Mouse (Mus musculus) small intestine, adult 2 months (tissue): Measurements from ENCODE around the gene Grm2. TPM values are rescaled to one million over a fixed set of nuclear protein-coding genes. Genes with fewer than 3 reads are reported as not detected.

ENCODE experiments used
- H3K27ac ChIP-seq: fragments of 200-500 bp; 2 replicates; pipeline ENCODE4 v1.5.1; 2012; ENCODE audit warnings: low read depth, low read length, control low read depth, inconsistent platforms; ENCODE audit not compliant: insufficient read depth
- H3K27me3 ChIP-seq: fragments of 200-500 bp; 2 replicates; pipeline ENCODE4 v1.6.1; 2012; ENCODE audit warnings: mild to moderate bottlenecking, moderate library complexity, low read length, inconsistent platforms; ENCODE audit not compliant: control insufficient read depth, insufficient read depth
- H3K36me3 ChIP-seq: fragments of 200-500 bp; 2 replicates; pipeline ENCODE4 v1.6.1; 2012; ENCODE audit warnings: mild to moderate bottlenecking, low read length, control low read depth, inconsistent platforms; ENCODE audit not compliant: control insufficient read depth, insufficient read depth
- H3K4me1 ChIP-seq: fragments of 200-500 bp; 2 replicates; pipeline ENCODE4 v1.6.1; 2012; ENCODE audit warnings: low read length, inconsistent platforms, mixed read lengths; ENCODE audit not compliant: control insufficient read depth, insufficient read depth, insufficient read length
- H3K4me3 ChIP-seq: fragments of 200-500 bp; 2 replicates; pipeline ENCODE4 v1.5.1; 2012; ENCODE audit warnings: low read depth, mild to moderate bottlenecking, control low read depth, inconsistent platforms, low read length, moderate library complexity
- CTCF ChIP-seq: fragments of 200-500 bp; IDR thresholded peaks from 2 replicates; pipeline ENCODE4 v1.5.1; 2012; ENCODE audit warnings: low read depth, mild to moderate bottlenecking, control low read depth, inconsistent platforms, low read length, moderate library complexity, mixed read lengths; ENCODE audit not compliant: insufficient replicate concordance, insufficient read length; ENCODE audit errors: extremely low read depth
- POLR2A ChIP-seq: fragments of 200-500 bp; IDR thresholded peaks from 2 replicates; pipeline ENCODE4 v1.6.1; 2012; ENCODE audit warnings: low read depth, mild to moderate bottlenecking, control low read depth, inconsistent platforms, low read length, moderate library complexity
- WGBS: fragments of 180-500 bp; shearing (Covaris S2); methylation state at CpG from one replicate; pipeline ENCODE4 v1.1.7; 2018; 5-methylcytosine and 5-hydroxymethylcytosine counted together
- polyA plus RNA-seq: library from polyadenylated mRNA; depleted of rRNA; stranded (reverse); fragments of >200 nt; gene quantifications from 2 replicates; pipeline ENCODE4 v1.2.3, GENCODE M21; 2012

The Grm2 gene
- polyA plus RNA-seq, 1 experiment: 0.14 TPM

DNA sequence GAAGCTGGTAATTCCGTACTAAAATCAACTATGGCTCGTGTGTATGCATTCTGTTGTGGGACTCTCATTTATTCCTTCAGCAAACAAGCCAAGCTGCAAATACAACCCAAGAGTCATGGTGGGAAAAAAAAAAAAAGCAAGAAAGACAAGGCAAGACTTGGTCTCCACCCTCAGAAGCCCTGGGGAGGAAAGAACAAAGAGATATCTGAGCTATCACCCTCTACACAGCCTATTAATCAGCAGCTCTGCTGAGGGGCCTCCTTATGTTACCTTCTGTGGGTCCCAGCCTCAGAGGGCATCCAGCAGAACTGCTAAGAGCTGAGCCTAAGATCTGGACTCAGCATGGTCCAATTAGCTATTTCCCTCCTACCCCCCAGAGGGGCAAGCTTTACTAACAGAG is 18.0 kb upstream of the Grm2 start:
- no peak for TF ChIP-seq POLR2A
- TF ChIP-seq CTCF: no peak
- no peaks in the 10 kb centered on the region for H3K27me3 ChIP-seq
- H3K4me3 ChIP-seq: no peak overlapping the region
- H3K4me1 ChIP-seq: no peaks in the 10 kb centered on the region
- H3K27ac ChIP-seq: no peak overlapping the region
- H3K36me3 ChIP-seq: peaks cover 24% of the 10 kb centered on the region; the same call in 1 of the 2 replicates
- WGBS: 90% methylated on average over 2 of the region's 2 CpGs

DNA sequence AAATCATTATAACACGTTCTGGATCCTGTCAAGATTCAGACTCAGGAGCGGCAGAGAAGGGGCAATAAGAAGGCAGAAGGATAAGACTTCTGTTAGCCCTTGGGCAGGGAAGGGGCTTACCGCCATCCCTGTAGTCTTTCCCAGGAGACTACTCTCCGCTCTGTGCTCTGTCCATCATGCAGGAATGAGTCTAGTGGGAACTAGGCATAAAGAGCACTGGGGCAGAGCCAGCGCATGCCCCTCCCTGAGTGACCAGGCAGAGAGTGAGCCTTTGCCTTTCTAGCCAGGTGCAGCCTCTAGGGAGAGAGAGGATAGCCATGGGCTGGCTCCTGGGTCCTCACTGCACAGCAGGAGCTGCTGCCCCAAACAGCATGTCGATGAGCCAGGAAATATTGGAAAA is 9.0 kb upstream of the Grm2 start:
- Histone ChIP-seq H3K27me3 (no peaks in the 10 kb centered on the region), H3K4me1 (no peaks in the 10 kb centered on the region), H3K36me3 (peaks cover 38% of the 10 kb centered on the region), H3K4me3 (no peak overlapping the region), H3K27ac (no peak overlapping the region)
- no peak for TF ChIP-seq POLR2A
- no peak for TF ChIP-seq CTCF
- WGBS: 91% methylated on average over 6 of the region's 6 CpGs

DNA sequence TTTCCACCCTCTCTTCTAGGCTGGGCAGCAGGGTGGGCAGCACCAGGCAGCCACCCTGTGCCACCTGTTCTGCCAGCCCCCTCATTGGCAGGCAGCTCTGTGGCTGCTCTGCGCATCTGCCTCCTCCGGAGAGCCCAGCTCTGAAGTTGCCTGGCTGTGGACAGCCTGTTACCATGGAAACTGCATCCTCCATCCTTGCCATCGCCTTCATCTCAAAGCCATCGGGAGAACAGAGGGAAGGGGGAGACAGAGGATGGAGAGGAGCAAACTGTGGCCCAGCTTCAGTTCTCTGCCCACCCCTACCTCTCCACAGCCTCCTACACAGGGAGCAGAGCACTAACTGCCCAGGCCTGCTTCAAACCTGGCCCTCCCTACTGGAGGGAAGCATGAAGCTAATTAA is 8.6 kb upstream of the Grm2 start:
- Histone ChIP-seq H3K4me3 (no peak overlapping the region), H3K27ac (no peak overlapping the region), H3K4me1 (no peaks in the 10 kb centered on the region), H3K36me3 (peaks cover 41% of the 10 kb centered on the region), H3K27me3 (no peaks in the 10 kb centered on the region)
- 85% methylated on average over 4 of the region's 4 CpGs for WGBS
- no peak for TF ChIP-seq CTCF
- no peak for TF ChIP-seq POLR2A

DNA sequence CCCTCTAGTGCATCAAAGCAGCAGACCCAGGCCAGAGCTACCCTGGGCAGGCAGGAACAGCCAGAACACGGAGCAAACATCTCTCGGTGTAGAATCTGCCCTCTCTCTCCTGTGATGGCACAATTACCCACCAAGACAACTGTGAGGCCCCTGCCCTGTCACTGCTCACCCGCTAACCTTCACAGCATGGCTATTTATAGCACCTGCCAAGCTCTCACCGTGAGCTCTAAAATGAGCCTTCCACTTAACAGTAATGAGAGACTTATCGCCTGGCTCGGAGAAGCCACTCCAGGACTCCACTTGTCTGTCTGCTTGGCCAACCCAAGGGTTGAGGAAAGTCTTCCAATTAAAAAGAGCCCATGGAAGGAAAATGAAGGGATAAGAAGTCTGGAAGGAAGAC is 7.3 kb upstream of the Grm2 start:
- Histone ChIP-seq H3K27me3 (no peaks in the 10 kb centered on the region), H3K4me3 (no peak overlapping the region), H3K27ac (no peak overlapping the region), H3K36me3 (peaks cover 43% of the 10 kb centered on the region), H3K4me1 (no peaks in the 10 kb centered on the region)
- TF ChIP-seq POLR2A (no peak), CTCF (no peak)
- WGBS: 82% methylated on average over 6 of the region's 6 CpGs

DNA sequence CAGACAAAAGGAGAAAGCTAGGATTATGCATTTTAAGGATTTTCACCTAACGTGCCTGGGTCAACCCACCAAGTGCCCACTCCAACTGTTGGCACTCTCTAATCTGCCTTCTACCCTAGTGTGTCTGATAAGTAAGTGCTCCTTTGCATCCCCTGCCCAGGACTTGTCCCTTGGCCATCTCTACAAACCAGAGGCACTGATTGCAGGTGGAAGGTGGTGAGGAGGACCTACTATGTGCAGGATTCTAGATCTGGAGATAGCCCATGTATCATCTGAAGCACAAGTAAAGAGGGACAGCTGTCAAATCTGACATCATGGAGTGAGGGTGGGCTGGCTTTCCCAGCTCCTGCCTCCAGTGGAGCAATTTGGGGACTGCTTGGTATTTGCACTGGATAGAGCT is 4.1 kb upstream of the Grm2 start:
- H3K27me3 ChIP-seq: peaks cover 12% of the 10 kb centered on the region
- H3K4me1 ChIP-seq: no peaks in the 10 kb centered on the region
- peaks cover 28% of the 10 kb centered on the region for H3K36me3 ChIP-seq
- H3K4me3 ChIP-seq: no peak overlapping the region
- WGBS: 95% methylated on average over 1 of the region's 1 CpGs
- H3K27ac ChIP-seq: no peak overlapping the region
- no peak for TF ChIP-seq POLR2A
- no peak for TF ChIP-seq CTCF

DNA sequence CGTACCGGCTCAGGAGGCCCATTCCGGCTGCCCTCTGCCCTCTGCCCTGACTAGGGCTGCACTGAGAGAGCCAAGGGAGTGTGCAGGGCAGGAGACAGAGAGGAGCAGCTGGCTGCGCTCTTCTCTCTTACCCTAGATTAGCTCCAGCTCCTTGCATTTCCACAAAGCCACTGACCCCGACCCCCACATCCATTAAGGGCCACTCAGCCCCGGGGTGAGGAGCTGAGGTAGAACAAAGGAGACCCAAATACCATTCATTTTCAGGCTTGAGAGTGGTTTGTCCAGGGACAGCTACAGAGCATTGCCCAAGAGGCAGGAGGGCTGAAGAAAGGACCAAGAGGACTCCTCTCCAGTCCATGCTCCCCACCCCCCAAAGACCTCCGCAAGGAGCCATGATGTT is 3.6 kb upstream of the Grm2 start:
- no peaks in the 10 kb centered on the region for H3K4me1 ChIP-seq
- H3K4me3 ChIP-seq: no peak overlapping the region
- TF ChIP-seq CTCF (no peak), POLR2A (no peak)
- 87% methylated on average over 7 of the region's 7 CpGs for WGBS
- H3K36me3 ChIP-seq: peaks cover 28% of the 10 kb centered on the region
- no peak overlapping the region for H3K27ac ChIP-seq
- peaks cover 12% of the 10 kb centered on the region for H3K27me3 ChIP-seq

DNA sequence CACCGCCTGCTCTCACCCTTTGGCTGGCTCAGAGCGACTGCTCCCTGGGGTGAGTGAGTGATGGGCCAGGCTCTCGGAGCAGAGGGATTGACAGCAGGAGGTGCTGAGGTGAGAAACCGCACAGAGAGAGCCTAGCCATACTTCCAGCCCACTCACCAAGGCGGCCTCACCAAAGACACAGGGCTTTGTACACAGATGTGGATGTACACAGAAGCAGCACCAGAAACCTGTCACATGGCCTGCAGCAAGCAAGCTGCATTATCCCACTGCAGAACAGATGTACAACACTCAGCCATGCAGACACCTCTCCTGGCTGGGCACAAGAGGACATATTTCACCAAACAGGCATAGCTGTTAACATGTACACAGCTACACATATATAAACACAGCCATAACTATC is 1.7 kb upstream of the Grm2 start:
- 60% methylated on average over 5 of the region's 5 CpGs for WGBS
- H3K4me3 ChIP-seq: no peak overlapping the region
- TF ChIP-seq CTCF: no peak
- TF ChIP-seq POLR2A: no peak
- H3K27ac ChIP-seq: no peak overlapping the region
- H3K27me3 ChIP-seq: peaks cover 12% of the 10 kb centered on the region
- H3K4me1 ChIP-seq: no peaks in the 10 kb centered on the region
- peaks cover 26% of the 10 kb centered on the region for H3K36me3 ChIP-seq

DNA sequence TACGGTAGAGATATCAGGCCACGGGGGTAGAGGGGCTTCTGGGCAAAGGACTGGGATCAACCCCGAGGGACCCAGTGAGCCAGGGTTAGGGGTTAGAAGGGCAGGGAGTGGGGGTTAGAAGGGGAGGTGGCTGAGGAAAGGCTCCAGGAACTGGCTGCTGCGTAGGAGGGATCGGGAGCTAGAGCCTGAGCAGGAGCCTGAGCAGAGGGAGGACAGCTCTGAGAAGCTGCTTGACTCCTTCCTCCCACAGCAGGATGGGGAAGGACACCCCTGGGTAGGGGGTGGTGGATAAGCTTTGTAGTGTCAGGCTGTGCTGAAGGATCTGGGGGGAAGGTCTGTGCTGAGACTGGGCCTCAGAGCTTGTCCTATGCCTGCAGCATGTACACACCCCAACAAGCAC is 938 bp upstream of the Grm2 start:
- peaks cover 12% of the 10 kb centered on the region for H3K27me3 ChIP-seq
- 49% methylated on average over 5 of the region's 5 CpGs for WGBS
- H3K36me3 ChIP-seq: peaks cover 23% of the 10 kb centered on the region
- no peak overlapping the region for H3K27ac ChIP-seq
- no peaks in the 10 kb centered on the region for H3K4me1 ChIP-seq
- TF ChIP-seq POLR2A: no peak
- H3K4me3 ChIP-seq: no peak overlapping the region
